Mouse (Mus musculus): ENCODE measurements around the gene Olfr452. TPM values are rescaled to one million over a fixed set of nuclear protein-coding genes. Genes with fewer than 3 reads are reported as not detected.

The Olfr452 gene
- total and polyA plus RNA-seq, 3 experiments, result 0.27 TPM; not detected in 2

DNA sequence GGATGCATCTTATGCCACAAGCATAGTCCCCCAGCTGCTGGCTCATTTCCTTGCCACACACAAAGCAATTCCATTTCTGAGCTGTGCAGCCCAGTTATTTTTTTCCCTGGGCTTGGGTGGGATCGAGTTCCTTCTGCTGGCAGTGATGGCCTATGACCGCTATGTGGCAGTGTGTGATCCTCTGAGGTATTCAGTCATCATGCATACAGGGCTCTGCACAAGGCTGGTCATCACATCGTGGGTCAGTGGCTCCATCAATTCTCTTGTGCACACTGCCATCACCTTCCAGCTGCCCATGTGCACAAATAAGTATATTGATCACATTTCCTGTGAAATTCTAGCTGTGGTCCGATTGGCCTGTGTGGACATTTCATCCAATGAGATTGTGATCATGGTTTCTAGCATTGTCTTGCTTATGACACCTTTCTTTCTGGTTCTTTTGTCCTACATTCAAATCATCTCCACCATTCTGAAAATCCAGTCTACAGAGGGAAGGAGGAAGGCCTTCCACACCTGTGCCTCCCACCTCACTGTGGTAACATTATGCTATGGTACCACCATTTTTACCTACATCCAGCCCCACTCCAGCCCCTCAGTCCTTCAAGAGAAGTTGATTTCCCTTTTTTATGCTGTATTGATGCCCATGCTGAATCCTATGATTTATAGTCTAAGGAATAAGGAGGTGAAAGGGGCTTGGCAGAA lies 5.5 kb downstream of the Olfr452 start:
- Histone ChIP-seq H3K27me3 (ENCODE audit: insufficient read depth, low read length) (no peaks in the 10 kb centered on the region), H3K9me3 (replicated peaks) (no peaks in the 10 kb centered on the region), H3K4me3 (ENCODE audit: low read depth, low read length) (no peak overlapping the region), H3K36me3 (replicated peaks) (no peaks in the 10 kb centered on the region), H3K4me1 (ENCODE audit: insufficient read depth, low read depth, low read length) (no peaks in the 10 kb centered on the region)
- TF ChIP-seq GATA2 (IDR thresholded peaks at IDR 0.05; ENCODE audit: borderline replicate concordance, low read depth, low read length) (no peak), TAL1 (conservative IDR thresholded peaks at IDR 0.05; ENCODE audit: low read depth, low read length) (no peak), POLR2AphosphoS5 (IDR thresholded peaks at IDR 0.05; ENCODE audit: insufficient replicate concordance, low read depth, low read length) (no peak), CTCF (IDR thresholded peaks at IDR 0.05; ENCODE audit: low read depth, low read length) (no peak), GATA1 (IDR thresholded peaks at IDR 0.05; ENCODE audit: borderline replicate concordance, low read length) (no peak)
- no peak for DNase-seq (ENCODE audit: low spot score)
- no peak for ATAC-seq (ENCODE audit: extremely low read depth, insufficient number of reproducible peaks, low FRiP score, poor library complexity, severe bottlenecking)

DNA sequence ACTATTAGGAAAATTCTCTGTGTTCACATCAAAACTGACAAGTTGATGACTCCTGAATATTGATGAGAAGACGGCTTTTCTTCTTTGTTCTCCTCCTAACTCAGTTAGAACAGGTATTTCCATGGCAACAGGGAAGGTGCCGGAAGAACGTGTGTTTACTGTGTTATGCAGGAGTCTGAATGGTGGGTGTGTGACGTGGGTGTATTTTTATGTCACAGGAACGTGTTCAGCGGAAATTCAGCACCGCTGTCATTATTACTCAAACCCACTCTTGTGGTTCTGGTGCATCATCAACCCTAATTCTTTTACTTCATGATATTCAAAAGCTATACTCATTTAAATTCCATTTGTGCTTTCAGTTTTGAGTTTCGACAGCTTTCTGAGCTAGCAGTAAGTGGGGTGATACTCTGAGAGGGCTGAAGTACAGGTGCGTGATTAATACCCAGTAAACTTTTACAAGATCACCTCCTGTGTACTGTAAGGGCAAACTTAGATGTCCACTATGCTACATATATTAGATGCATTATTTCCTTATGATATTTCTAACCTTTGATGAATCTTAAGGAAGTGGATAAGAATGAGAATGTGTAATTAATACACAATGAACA lies 6.2 kb downstream of the Olfr452 start:
- TF ChIP-seq GATA1 (IDR thresholded peaks at IDR 0.05; ENCODE audit: borderline replicate concordance, low read length), result no peak
- TF ChIP-seq TAL1 (conservative IDR thresholded peaks at IDR 0.05; ENCODE audit: low read depth, low read length), result no peak
- TF ChIP-seq POLR2AphosphoS5 (IDR thresholded peaks at IDR 0.05; ENCODE audit: insufficient replicate concordance, low read depth, low read length), result no peak
- no peak for TF ChIP-seq CTCF (IDR thresholded peaks at IDR 0.05; ENCODE audit: low read depth, low read length)
- no peak for TF ChIP-seq GATA2 (IDR thresholded peaks at IDR 0.05; ENCODE audit: borderline replicate concordance, low read depth, low read length)
- H3K27me3 ChIP-seq (ENCODE audit: insufficient read depth, low read length), result no peaks in the 10 kb centered on the region
- no peaks in the 10 kb centered on the region for H3K4me1 ChIP-seq (ENCODE audit: insufficient read depth, low read depth, low read length)
- DNase-seq (ENCODE audit: low spot score) (no peak), ATAC-seq (ENCODE audit: extremely low read depth, insufficient number of reproducible peaks, low FRiP score, poor library complexity, severe bottlenecking) (no peak)
- no peak overlapping the region for H3K4me3 ChIP-seq (ENCODE audit: low read depth, low read length)
- H3K36me3 ChIP-seq (replicated peaks), result no peaks in the 10 kb centered on the region
- H3K9me3 ChIP-seq (replicated peaks), result no peaks in the 10 kb centered on the region

DNA sequence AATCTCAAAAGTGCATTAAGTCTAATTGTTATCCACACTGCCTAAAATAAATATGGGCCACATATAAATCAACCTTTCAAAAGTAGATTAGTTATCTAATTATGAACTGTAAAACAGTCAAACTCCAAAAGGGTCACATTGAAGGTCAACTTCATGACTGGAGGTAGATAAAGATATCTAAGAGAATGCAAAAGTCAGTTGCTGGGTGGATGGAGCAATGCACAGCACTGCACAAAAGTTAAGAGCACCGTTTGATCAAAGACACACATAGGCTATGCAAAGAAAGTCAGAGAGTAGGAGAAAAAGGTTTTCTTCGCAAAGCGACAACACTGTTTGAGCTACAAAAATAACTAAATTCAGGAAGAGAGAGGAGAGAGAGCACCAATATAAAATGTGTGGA lies 10.1 kb downstream of the Olfr452 start:
- H3K36me3 ChIP-seq (replicated peaks), result no peaks in the 10 kb centered on the region
- H3K9me3 ChIP-seq (replicated peaks), result no peaks in the 10 kb centered on the region
- TF ChIP-seq CTCF (IDR thresholded peaks at IDR 0.05; ENCODE audit: low read depth, low read length) (no peak), GATA2 (IDR thresholded peaks at IDR 0.05; ENCODE audit: borderline replicate concordance, low read depth, low read length) (no peak), GATA1 (IDR thresholded peaks at IDR 0.05; ENCODE audit: borderline replicate concordance, low read length) (no peak), POLR2AphosphoS5 (IDR thresholded peaks at IDR 0.05; ENCODE audit: insufficient replicate concordance, low read depth, low read length) (no peak), TAL1 (conservative IDR thresholded peaks at IDR 0.05; ENCODE audit: low read depth, low read length) (no peak)
- ATAC-seq (ENCODE audit: extremely low read depth, insufficient number of reproducible peaks, low FRiP score, poor library complexity, severe bottlenecking) (no peak), DNase-seq (ENCODE audit: low spot score) (no peak)
- no peaks in the 10 kb centered on the region for H3K4me1 ChIP-seq (ENCODE audit: insufficient read depth, low read depth, low read length)
- no peak overlapping the region for H3K4me3 ChIP-seq (ENCODE audit: low read depth, low read length)
- H3K27me3 ChIP-seq (ENCODE audit: insufficient read depth, low read length), result no peaks in the 10 kb centered on the region

DNA sequence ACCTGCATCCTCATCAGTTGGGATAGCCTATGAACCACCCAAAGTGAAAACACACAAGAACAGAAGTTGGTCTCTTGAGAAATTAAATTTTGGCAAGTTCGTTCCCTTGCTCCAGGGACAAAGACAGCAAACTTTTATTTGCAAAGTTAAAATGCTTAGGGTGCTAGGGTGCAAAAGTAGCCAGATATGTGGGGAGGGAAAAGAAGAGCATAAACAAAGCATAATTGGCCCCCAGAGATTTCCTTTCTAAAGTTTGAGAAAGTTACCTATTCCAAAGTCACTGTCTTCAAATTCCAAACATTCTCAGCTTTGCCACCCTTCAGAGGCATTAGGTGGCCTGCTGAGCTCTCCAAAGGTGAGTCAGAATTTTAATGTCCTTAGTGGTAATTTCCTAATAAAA lies 26.7 kb downstream of the Olfr452 start, which contains the start of gene Olfr450:
Gene Olfr450 (plus strand): TSS at position 301 of the 400 bp plus-strand sequence.
- no peak for ATAC-seq (ENCODE audit: extremely low read depth, insufficient number of reproducible peaks, low FRiP score, poor library complexity, severe bottlenecking)

DNA sequence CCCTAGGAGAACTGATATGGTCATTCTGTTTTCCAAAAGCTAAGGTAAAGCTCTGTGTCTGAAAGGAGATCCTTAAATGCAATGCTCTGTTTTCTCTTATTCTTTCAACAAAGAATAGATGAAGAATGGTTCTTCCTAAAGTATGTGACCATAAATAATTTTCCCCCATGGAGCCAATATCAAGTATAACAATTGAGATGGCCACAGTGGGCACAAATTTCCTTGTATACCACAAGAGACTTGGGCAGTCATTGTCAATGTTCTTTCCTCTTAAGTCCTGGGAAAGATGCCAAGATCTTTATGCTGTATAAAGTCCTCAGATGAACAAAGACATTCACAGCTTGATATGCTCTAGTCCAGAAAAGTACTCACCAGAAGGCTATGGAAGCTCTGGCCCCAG lies 49.2 kb downstream of the Olfr452 start, which contains the start of gene Olfr449:
Gene Olfr449 (plus strand): TSS at position 301 of the 400 bp plus-strand sequence.
- Histone ChIP-seq H3K9me3 (replicated peaks) (no peaks in the 10 kb centered on the region), H3K4me3 (ENCODE audit: low read depth, low read length) (no peak within 1 kb of the TSS), H3K36me3 (replicated peaks) (no peaks in the 10 kb centered on the region), H3K27me3 (ENCODE audit: insufficient read depth, low read length) (no peaks in the 10 kb centered on the region), H3K4me1 (ENCODE audit: insufficient read depth, low read depth, low read length) (no peaks in the 10 kb centered on the region)
- ATAC-seq (ENCODE audit: extremely low read depth, insufficient number of reproducible peaks, low FRiP score, poor library complexity, severe bottlenecking), result no peak
- no peak for DNase-seq (ENCODE audit: low spot score)
- no peak for TF ChIP-seq GATA1 (IDR thresholded peaks at IDR 0.05; ENCODE audit: borderline replicate concordance, low read length)

More for the DNA sequence above, 26.7 kb downstream of the Olfr452 start, which contains the start of gene Olfr450:
- no peaks in the 10 kb centered on the region for H3K9me3 ChIP-seq (replicated peaks)
- no peaks in the 10 kb centered on the region for H3K4me1 ChIP-seq (ENCODE audit: insufficient read depth, low read depth, low read length)
- no peaks in the 10 kb centered on the region for H3K27me3 ChIP-seq (ENCODE audit: insufficient read depth, low read length)
- no peaks in the 10 kb centered on the region for H3K36me3 ChIP-seq (replicated peaks)
- DNase-seq (ENCODE audit: low spot score), result no peak
- TF ChIP-seq TAL1 (conservative IDR thresholded peaks at IDR 0.05; ENCODE audit: low read depth, low read length) (no peak), POLR2AphosphoS5 (IDR thresholded peaks at IDR 0.05; ENCODE audit: insufficient replicate concordance, low read depth, low read length) (no peak), GATA2 (IDR thresholded peaks at IDR 0.05; ENCODE audit: borderline replicate concordance, low read depth, low read length) (no peak), GATA1 (IDR thresholded peaks at IDR 0.05; ENCODE audit: borderline replicate concordance, low read length) (no peak), CTCF (IDR thresholded peaks at IDR 0.05; ENCODE audit: low read depth, low read length) (no peak)
- H3K4me3 ChIP-seq (ENCODE audit: low read depth, low read length), result no peak within 1 kb of the TSS

Other genes with a start within 250 kb of the Olfr452 start
- gene Olfr455, start 237.5 kb upstream of the Olfr452 start, total RNA-seq (2014; fragmentation: Nextera tagmentation), result not detected in 2 replicates
- not detected in 2 replicates for gene Olfr455, start 237.5 kb upstream of the Olfr452 start, total RNA-seq (2017)
- not detected in 2 replicates for gene Olfr455, start 237.5 kb upstream of the Olfr452 start, polyA plus RNA-seq (2012)
- gene Tcaf3, start 187.4 kb upstream of the Olfr452 start, total RNA-seq (2014; fragmentation: Nextera tagmentation), result not detected in 2 replicates
- 0.16 and 0.46 TPM in 2 replicates for gene Tcaf3, start 187.4 kb upstream of the Olfr452 start, total RNA-seq (2017)
- gene Tcaf3, start 187.4 kb upstream of the Olfr452 start, polyA plus RNA-seq (2012), result not detected in 2 replicates
- gene Tcaf2, start 139.8 kb upstream of the Olfr452 start, total RNA-seq (2014; fragmentation: Nextera tagmentation), result not detected in 2 replicates
- 0.11 TPM in 1 of 2 replicates, not detected in the other for gene Tcaf2, start 139.8 kb upstream of the Olfr452 start, total RNA-seq (2017)
- not detected in 2 replicates for gene Tcaf2, start 139.8 kb upstream of the Olfr452 start, polyA plus RNA-seq (2012)
- gene Tcaf1, start 75.0 kb upstream of the Olfr452 start, total RNA-seq (2014; fragmentation: Nextera tagmentation), result not detected in 2 replicates
- 0.12 and 0.33 TPM in 2 replicates for gene Tcaf1, start 75.0 kb upstream of the Olfr452 start, total RNA-seq (2017)
- not detected in 2 replicates for gene Tcaf1, start 75.0 kb upstream of the Olfr452 start, polyA plus RNA-seq (2012)
- not detected in 2 replicates for gene Olfr453, start 45.7 kb upstream of the Olfr452 start, total RNA-seq (2014; fragmentation: Nextera tagmentation)
- gene Olfr453, start 45.7 kb upstream of the Olfr452 start, total RNA-seq (2017), result 0.11 and 0.12 TPM in 2 replicates
- not detected in 2 replicates for gene Olfr453, start 45.7 kb upstream of the Olfr452 start, polyA plus RNA-seq (2012)
- not detected in 2 replicates for gene Olfr38, start 28.7 kb upstream of the Olfr452 start, total RNA-seq (2014; fragmentation: Nextera tagmentation)
- gene Olfr38, start 28.7 kb upstream of the Olfr452 start, total RNA-seq (2017), result 0.17 and 0.22 TPM in 2 replicates
- gene Olfr38, start 28.7 kb upstream of the Olfr452 start, polyA plus RNA-seq (2012), result not detected in 2 replicates
- not detected in 2 replicates for gene Olfr450, start 26.8 kb downstream of the Olfr452 start, total RNA-seq (2014; fragmentation: Nextera tagmentation)
- gene Olfr450, start 26.8 kb downstream of the Olfr452 start, total RNA-seq (2017), result not detected in 2 replicates
- gene Olfr450, start 26.8 kb downstream of the Olfr452 start, polyA plus RNA-seq (2012), result not detected in 2 replicates
- gene Olfr449, start 49.3 kb downstream of the Olfr452 start, total RNA-seq (2014; fragmentation: Nextera tagmentation), result not detected in 2 replicates
- gene Olfr449, start 49.3 kb downstream of the Olfr452 start, total RNA-seq (2017), result not detected in 2 replicates
- gene Olfr449, start 49.3 kb downstream of the Olfr452 start, polyA plus RNA-seq (2012), result not detected in 2 replicates
- gene Olfr448, start 105.3 kb downstream of the Olfr452 start, total RNA-seq (2014; fragmentation: Nextera tagmentation), result not detected in 2 replicates
- gene Olfr448, start 105.3 kb downstream of the Olfr452 start, total RNA-seq (2017), result 0.05 TPM in 1 of 2 replicates, not detected in the other
- gene Olfr448, start 105.3 kb downstream of the Olfr452 start, polyA plus RNA-seq (2012), result not detected in 2 replicates
- gene Olfr447, start 123.8 kb downstream of the Olfr452 start, total RNA-seq (2014; fragmentation: Nextera tagmentation), result not detected in 2 replicates
- gene Olfr447, start 123.8 kb downstream of the Olfr452 start, total RNA-seq (2017), result 0.16 TPM in 1 of 2 replicates, not detected in the other
- not detected in 2 replicates for gene Olfr447, start 123.8 kb downstream of the Olfr452 start, polyA plus RNA-seq (2012)
- gene Olfr446, start 136.3 kb downstream of the Olfr452 start, total RNA-seq (2014; fragmentation: Nextera tagmentation), result not detected in 2 replicates
- gene Olfr446, start 136.3 kb downstream of the Olfr452 start, total RNA-seq (2017), result 0.11 and 0.12 TPM in 2 replicates
- gene Olfr446, start 136.3 kb downstream of the Olfr452 start, polyA plus RNA-seq (2012), result not detected in 2 replicates
- gene Olfr444, start 164.0 kb downstream of the Olfr452 start, total RNA-seq (2014; fragmentation: Nextera tagmentation), result not detected in 2 replicates
- not detected in 2 replicates for gene Olfr444, start 164.0 kb downstream of the Olfr452 start, total RNA-seq (2017)
- gene Olfr444, start 164.0 kb downstream of the Olfr452 start, polyA plus RNA-seq (2012), result not detected in 2 replicates

Measured in G1E (cell line).